Mouse (Mus musculus): ENCODE results near the gene Atf6b. TPM values are rescaled to one million over a fixed set of nuclear protein-coding genes. Genes with fewer than 3 reads are reported as not detected.

Atf6b gene
- total RNA-seq, 2 experiments from 2014 or later: 46.5 to 48.6 TPM

- no peak for DNase-seq (ENCODE audit: low spot score in 2 of 2)
Observed at GRCm38 (mm10) chr17:34661121-34661591, 14.2 kb downstream of the Atf6b start.

- no peak for DNase-seq (ENCODE audit: low spot score in 2 of 2)
Observed at GRCm38 (mm10) chr17:34662468-34662867, 15.5 kb downstream of the Atf6b start.

- no peak for DNase-seq (ENCODE audit: low spot score in 2 of 2)
Observed at GRCm38 (mm10) chr17:34662978-34663377, 16.0 kb downstream of the Atf6b start.

- no peak for DNase-seq (ENCODE audit: low spot score in 2 of 2)
Observed at GRCm38 (mm10) chr17:34663558-34663957, 16.6 kb downstream of the Atf6b start.

- DNase-seq (ENCODE audit: low spot score in 2 of 2): no peak
Observed at GRCm38 (mm10) chr17:34664472-34664871, 17.5 kb downstream of the Atf6b start.

GRCm38 (mm10) chr17:34670235-34670634 lies 23.3 kb downstream of the Atf6b start, which contains the start of gene Tnxb:
Tnxb (plus strand) TSS chr17:34670535.
- DNase-seq (ENCODE audit: low spot score in 2 of 2): no peak

GRCm38 (mm10) chr17:34671151-34672066 lies 24.5 kb downstream of the Atf6b start:
- DNase-seq (ENCODE audit: low spot score in 2 of 2): no peak

GRCm38 (mm10) chr17:34672246-34672792 lies 25.4 kb downstream of the Atf6b start:
- no peak for DNase-seq (ENCODE audit: low spot score in 2 of 2)

- DNase-seq (ENCODE audit: low spot score in 2 of 2): no peak
Observed at GRCm38 (mm10) chr17:34673139-34673538, 26.2 kb downstream of the Atf6b start.

- DNase-seq (ENCODE audit: low spot score in 2 of 2): no peak
Observed at GRCm38 (mm10) chr17:34674524-34675204, 27.7 kb downstream of the Atf6b start.

- DNase-seq (ENCODE audit: low spot score in 2 of 2): no peak
Observed at GRCm38 (mm10) chr17:34675205-34676092, 28.5 kb downstream of the Atf6b start.

- no peak for DNase-seq (ENCODE audit: low spot score in 2 of 2)
Observed at GRCm38 (mm10) chr17:34676093-34676460, 29.1 kb downstream of the Atf6b start.

GRCm38 (mm10) chr17:34676671-34677070 lies 29.7 kb downstream of the Atf6b start:
- no peak for DNase-seq (ENCODE audit: low spot score in 2 of 2)

GRCm38 (mm10) chr17:34680191-34680590 lies 33.2 kb downstream of the Atf6b start:
- no peak for DNase-seq (ENCODE audit: low spot score in 2 of 2)

- no peak for DNase-seq (ENCODE audit: low spot score in 2 of 2)
Observed at GRCm38 (mm10) chr17:34680621-34681020, 33.7 kb downstream of the Atf6b start.

- DNase-seq (ENCODE audit: low spot score in 2 of 2): peak in 1 of 2 experiments; percentile 39
Observed at GRCm38 (mm10) chr17:34681132-34681571, 34.2 kb downstream of the Atf6b start.

- no peak for DNase-seq (ENCODE audit: low spot score in 2 of 2)
Observed at GRCm38 (mm10) chr17:34681881-34682536, 35.1 kb downstream of the Atf6b start.

GRCm38 (mm10) chr17:34683179-34683578 lies 36.2 kb downstream of the Atf6b start:
- no peak for DNase-seq (ENCODE audit: low spot score in 2 of 2)

- no peak for DNase-seq (ENCODE audit: low spot score in 2 of 2)
Observed at GRCm38 (mm10) chr17:34683686-34684220, 36.8 kb downstream of the Atf6b start.
